Mouse (Mus musculus): ENCODE data around the gene Dner. TPM values are rescaled to one million over a fixed set of nuclear protein-coding genes. Genes with fewer than 3 reads are reported as not detected.

Dner gene
- total and polyA plus RNA-seq, 3 experiments: 0.16 TPM; not detected in 2

GRCm38 (mm10) chr1:84646781-84647180, 49.2 kb downstream of the Dner start:
- Histone ChIP-seq H3K4me1 (ENCODE audit: insufficient read depth, low read depth, low read length) (no peaks in the 10 kb centered on the region), H3K27me3 (ENCODE audit: insufficient read depth, low read length) (no peaks in the 10 kb centered on the region), H3K36me3 (replicated peaks) (no peaks in the 10 kb centered on the region), H3K9me3 (replicated peaks) (0 out of 2 replicates have a peak, but pooled peaks cover 2% of the 10 kb centered on the region), H3K4me3 (ENCODE audit: low read depth, low read length) (no peak overlapping the region)
- ATAC-seq (ENCODE audit: extremely low read depth, insufficient number of reproducible peaks, low FRiP score, poor library complexity, severe bottlenecking) (no peak), DNase-seq (ENCODE audit: low spot score) (no peak)
- no peak for TF ChIP-seq GATA1 (IDR thresholded peaks at IDR 0.05; ENCODE audit: borderline replicate concordance, low read length)
- no peak for TF ChIP-seq TAL1 (conservative IDR thresholded peaks at IDR 0.05; ENCODE audit: low read depth, low read length)
- no peak for TF ChIP-seq POLR2AphosphoS5 (IDR thresholded peaks at IDR 0.05; ENCODE audit: insufficient replicate concordance, low read depth, low read length)

GRCm38 (mm10) chr1:84640463-84640862, 55.6 kb downstream of the Dner start:
- Histone ChIP-seq H3K27me3 (ENCODE audit: insufficient read depth, low read length) (no peaks in the 10 kb centered on the region), H3K36me3 (replicated peaks) (no peaks in the 10 kb centered on the region), H3K4me1 (ENCODE audit: insufficient read depth, low read depth, low read length) (no peaks in the 10 kb centered on the region), H3K4me3 (ENCODE audit: low read depth, low read length) (no peak overlapping the region), H3K9me3 (replicated peaks) (no peaks in the 10 kb centered on the region)
- no peak for DNase-seq (ENCODE audit: low spot score)
- no peak for TF ChIP-seq POLR2AphosphoS5 (IDR thresholded peaks at IDR 0.05; ENCODE audit: insufficient replicate concordance, low read depth, low read length)
- no peak for TF ChIP-seq TAL1 (conservative IDR thresholded peaks at IDR 0.05; ENCODE audit: low read depth, low read length)
- TF ChIP-seq GATA2 (IDR thresholded peaks at IDR 0.05; ENCODE audit: borderline replicate concordance, low read depth, low read length): no peak
- no peak for ATAC-seq (ENCODE audit: extremely low read depth, insufficient number of reproducible peaks, low FRiP score, poor library complexity, severe bottlenecking)

- H3K27me3 ChIP-seq (ENCODE audit: insufficient read depth, low read length): no peaks in the 10 kb centered on the region
- no peak for ATAC-seq (ENCODE audit: extremely low read depth, insufficient number of reproducible peaks, low FRiP score, poor library complexity, severe bottlenecking)
- TF ChIP-seq TAL1 (conservative IDR thresholded peaks at IDR 0.05; ENCODE audit: low read depth, low read length) (no peak), GATA2 (IDR thresholded peaks at IDR 0.05; ENCODE audit: borderline replicate concordance, low read depth, low read length) (no peak), POLR2AphosphoS5 (IDR thresholded peaks at IDR 0.05; ENCODE audit: insufficient replicate concordance, low read depth, low read length) (no peak), GATA1 (IDR thresholded peaks at IDR 0.05; ENCODE audit: borderline replicate concordance, low read length) (no peak), CTCF (IDR thresholded peaks at IDR 0.05; ENCODE audit: low read depth, low read length) (no peak)
- H3K9me3 ChIP-seq (replicated peaks): no peaks in the 10 kb centered on the region
- H3K36me3 ChIP-seq (replicated peaks): no peaks in the 10 kb centered on the region
- no peaks in the 10 kb centered on the region for H3K4me1 ChIP-seq (ENCODE audit: insufficient read depth, low read depth, low read length)
- no peak overlapping the region for H3K4me3 ChIP-seq (ENCODE audit: low read depth, low read length)
- DNase-seq (ENCODE audit: low spot score): no peak
Observed at GRCm38 (mm10) chr1:84636890-84637289, 59.1 kb downstream of the Dner start.

- ATAC-seq (ENCODE audit: extremely low read depth, insufficient number of reproducible peaks, low FRiP score, poor library complexity, severe bottlenecking) (no peak), DNase-seq (ENCODE audit: low spot score) (no peak)
- Histone ChIP-seq H3K36me3 (replicated peaks) (no peaks in the 10 kb centered on the region), H3K4me3 (ENCODE audit: low read depth, low read length) (no peak overlapping the region), H3K27me3 (ENCODE audit: insufficient read depth, low read length) (no peaks in the 10 kb centered on the region), H3K9me3 (replicated peaks) (peaks cover 19% of the 10 kb centered on the region), H3K4me1 (ENCODE audit: insufficient read depth, low read depth, low read length) (no peaks in the 10 kb centered on the region)
- TF ChIP-seq GATA2 (IDR thresholded peaks at IDR 0.05; ENCODE audit: borderline replicate concordance, low read depth, low read length): no peak
- TF ChIP-seq GATA1 (IDR thresholded peaks at IDR 0.05; ENCODE audit: borderline replicate concordance, low read length): no peak
- TF ChIP-seq POLR2AphosphoS5 (IDR thresholded peaks at IDR 0.05; ENCODE audit: insufficient replicate concordance, low read depth, low read length): no peak
- no peak for TF ChIP-seq CTCF (IDR thresholded peaks at IDR 0.05; ENCODE audit: low read depth, low read length)
- TF ChIP-seq TAL1 (conservative IDR thresholded peaks at IDR 0.05; ENCODE audit: low read depth, low read length): no peak
Observed at GRCm38 (mm10) chr1:84628244-84628643, 67.8 kb downstream of the Dner start.

GRCm38 (mm10) chr1:84622978-84623554, 73.0 kb downstream of the Dner start:
- no peaks in the 10 kb centered on the region for H3K4me1 ChIP-seq (ENCODE audit: insufficient read depth, low read depth, low read length)
- peaks cover 21% of the 10 kb centered on the region for H3K9me3 ChIP-seq (replicated peaks)
- TF ChIP-seq TAL1 (conservative IDR thresholded peaks at IDR 0.05; ENCODE audit: low read depth, low read length): no peak
- no peak for TF ChIP-seq POLR2AphosphoS5 (IDR thresholded peaks at IDR 0.05; ENCODE audit: insufficient replicate concordance, low read depth, low read length)
- TF ChIP-seq GATA1 (IDR thresholded peaks at IDR 0.05; ENCODE audit: borderline replicate concordance, low read length): no peak
- TF ChIP-seq CTCF (IDR thresholded peaks at IDR 0.05; ENCODE audit: low read depth, low read length): no peak
- no peak for TF ChIP-seq GATA2 (IDR thresholded peaks at IDR 0.05; ENCODE audit: borderline replicate concordance, low read depth, low read length)
- no peak for DNase-seq (ENCODE audit: low spot score)
- H3K36me3 ChIP-seq (replicated peaks): no peaks in the 10 kb centered on the region
- no peak overlapping the region for H3K4me3 ChIP-seq (ENCODE audit: low read depth, low read length)
- no peak for ATAC-seq (ENCODE audit: extremely low read depth, insufficient number of reproducible peaks, low FRiP score, poor library complexity, severe bottlenecking)
- no peaks in the 10 kb centered on the region for H3K27me3 ChIP-seq (ENCODE audit: insufficient read depth, low read length)

GRCm38 (mm10) chr1:84621308-84621707, 74.7 kb downstream of the Dner start:
- ATAC-seq (ENCODE audit: extremely low read depth, insufficient number of reproducible peaks, low FRiP score, poor library complexity, severe bottlenecking): no peak
- no peaks in the 10 kb centered on the region for H3K27me3 ChIP-seq (ENCODE audit: insufficient read depth, low read length)
- H3K4me3 ChIP-seq (ENCODE audit: low read depth, low read length): no peak overlapping the region
- peaks cover 20% of the 10 kb centered on the region for H3K9me3 ChIP-seq (replicated peaks)
- H3K36me3 ChIP-seq (replicated peaks): no peaks in the 10 kb centered on the region
- no peaks in the 10 kb centered on the region for H3K4me1 ChIP-seq (ENCODE audit: insufficient read depth, low read depth, low read length)
- no peak for DNase-seq (ENCODE audit: low spot score)
- TF ChIP-seq POLR2AphosphoS5 (IDR thresholded peaks at IDR 0.05; ENCODE audit: insufficient replicate concordance, low read depth, low read length) (no peak), GATA1 (IDR thresholded peaks at IDR 0.05; ENCODE audit: borderline replicate concordance, low read length) (no peak), CTCF (IDR thresholded peaks at IDR 0.05; ENCODE audit: low read depth, low read length) (no peak), TAL1 (conservative IDR thresholded peaks at IDR 0.05; ENCODE audit: low read depth, low read length) (no peak)

Measured in G1E (cell line).